Mouse (Mus musculus) limb, embryonic 13.5 days (tissue): ENCODE results near the gene Osbpl9. TPM values are rescaled to one million over a fixed set of nuclear protein-coding genes. Genes with fewer than 3 reads are reported as not detected.

Experiments used
- ATAC-seq: fragments of 200-750 bp; cut with Nextera tagmentation; 2 replicates; pipeline ENCODE4 v1.8.0; 2017; ENCODE audit warnings: low read depth, moderate number of reproducible peaks, moderate TSS enrichment; ENCODE audit not compliant: low FRiP score
- H3K27ac ChIP-seq: fragments of 300-500 bp; sonication (generic); 2 replicates; pipeline ENCODE4 v1.5.1; 2015; ENCODE audit warnings: inconsistent platforms, mild to moderate bottlenecking, moderate library complexity
- H3K27me3 ChIP-seq: fragments of 300-500 bp; sonication (generic); 2 replicates; pipeline ENCODE4 v1.6.1; 2015; ENCODE audit warnings: mild to moderate bottlenecking, inconsistent platforms
- H3K36me3 ChIP-seq: fragments of 300-500 bp; sonication (generic); 2 replicates; pipeline ENCODE4 v1.6.1; 2015; ENCODE audit warnings: inconsistent platforms, mild to moderate bottlenecking, moderate library complexity
- H3K4me1 ChIP-seq: fragments of 300-500 bp; sonication (generic); 2 replicates; pipeline ENCODE4 v1.6.1; 2015; ENCODE audit warnings: inconsistent platforms
- H3K4me2 ChIP-seq: fragments of 300-500 bp; sonication (generic); replicated peaks from 2 replicates; pipeline ENCODE4 v1.6.1; 2015; ENCODE audit warnings: inconsistent platforms, mild to moderate bottlenecking, moderate library complexity
- H3K4me3 ChIP-seq: fragments of 300-500 bp; sonication (generic); 2 replicates; pipeline ENCODE4 v1.5.1; 2015; ENCODE audit warnings: moderate library complexity, mild to moderate bottlenecking, inconsistent platforms
- H3K9ac ChIP-seq: fragments of 300-500 bp; sonication (generic); 2 replicates; pipeline ENCODE4 v1.6.1; 2015; ENCODE audit warnings: mild to moderate bottlenecking, inconsistent platforms
- H3K9me3 ChIP-seq: fragments of 300-500 bp; sonication (generic); 2 replicates; pipeline ENCODE4 v1.6.1; 2016; ENCODE audit warnings: inconsistent platforms
- WGBS: fragments of 180-500 bp; shearing (Covaris S2); methylation state at CpG from one replicate; pipeline ENCODE4 v1.1.7; 2015; 5-methylcytosine and 5-hydroxymethylcytosine counted together
- polyA plus RNA-seq: library from polyadenylated mRNA; unstranded; fragments of >200 nt; fragmentation: Nextera tagmentation; extraction: Ambion mirVana; gene quantifications from 2 replicates; pipeline ENCODE4 v1.2.1, GENCODE M21; 2015

The Osbpl9 gene
- polyA plus RNA-seq, 1 experiment from 2014 or later = 69.0 TPM

- no peak overlapping the region for H3K9ac ChIP-seq
- H3K9me3 ChIP-seq = no peaks in the 10 kb centered on the region
- no peaks in the 10 kb centered on the region for H3K36me3 ChIP-seq
- no peaks in the 10 kb centered on the region for H3K27me3 ChIP-seq
- H3K4me1 ChIP-seq = no peaks in the 10 kb centered on the region; the same call in 1 of the 2 replicates
- no peak overlapping the region for H3K27ac ChIP-seq
- ATAC-seq = no peak
- H3K4me3 ChIP-seq = no peak overlapping the region
- no peak overlapping the region for H3K4me2 ChIP-seq
- 52% methylated on average over 5 of the region's 5 CpGs for WGBS
Measured at GRCm38 (mm10) chr4:109226071-109226470, 24.0 kb upstream of the Osbpl9 start.

GRCm38 (mm10) chr4:109225606-109226005 lies 23.5 kb upstream of the Osbpl9 start:
- Histone ChIP-seq H3K4me1 (no peaks in the 10 kb centered on the region; the same call in 1 of the 2 replicates), H3K4me3 (no peak overlapping the region), H3K9me3 (no peaks in the 10 kb centered on the region), H3K27me3 (no peaks in the 10 kb centered on the region), H3K9ac (no peak overlapping the region), H3K36me3 (no peaks in the 10 kb centered on the region), H3K27ac (no peak overlapping the region; the same call in 1 of the 2 replicates), H3K4me2 (no peak overlapping the region)
- 66% methylated on average over 6 of the region's 6 CpGs for WGBS
- ATAC-seq = no peak; the same call in 1 of the 2 replicates

- Histone ChIP-seq H3K36me3 (no peaks in the 10 kb centered on the region), H3K9ac (no peak overlapping the region), H3K4me3 (no peak overlapping the region), H3K9me3 (no peaks in the 10 kb centered on the region), H3K27ac (peak overlapping the region; percentile 16; the same call in 1 of the 2 replicates), H3K27me3 (no peaks in the 10 kb centered on the region), H3K4me2 (no peak overlapping the region), H3K4me1 (no peaks in the 10 kb centered on the region; the same call in 1 of the 2 replicates)
- ATAC-seq = peak; percentile 36; the same call in 1 of the 2 replicates
- 69% methylated on average over 13 of the region's 13 CpGs for WGBS
Measured at GRCm38 (mm10) chr4:109224762-109225552, 22.9 kb upstream of the Osbpl9 start.

GRCm38 (mm10) chr4:109222001-109222400 lies 19.9 kb upstream of the Osbpl9 start:
- Histone ChIP-seq H3K36me3 (no peaks in the 10 kb centered on the region), H3K4me2 (no peak overlapping the region), H3K9ac (no peak overlapping the region), H3K4me3 (no peak overlapping the region), H3K4me1 (no peaks in the 10 kb centered on the region; the same call in 1 of the 2 replicates), H3K27ac (no peak overlapping the region), H3K9me3 (no peaks in the 10 kb centered on the region), H3K27me3 (no peaks in the 10 kb centered on the region)
- 64% methylated on average over 3 of the region's 3 CpGs for WGBS
- no peak for ATAC-seq

GRCm38 (mm10) chr4:109220441-109220940 lies 18.4 kb upstream of the Osbpl9 start:
- no peak overlapping the region for H3K4me3 ChIP-seq
- no peaks in the 10 kb centered on the region for H3K9me3 ChIP-seq
- ATAC-seq = no peak
- no peak overlapping the region for H3K4me2 ChIP-seq
- H3K9ac ChIP-seq = no peak overlapping the region
- H3K27ac ChIP-seq = no peak overlapping the region
- H3K27me3 ChIP-seq = no peaks in the 10 kb centered on the region
- 64% methylated on average over 14 of the region's 14 CpGs for WGBS
- no peaks in the 10 kb centered on the region for H3K36me3 ChIP-seq
- no peaks in the 10 kb centered on the region; the same call in 1 of the 2 replicates for H3K4me1 ChIP-seq

- H3K9ac ChIP-seq = no peak overlapping the region
- H3K27ac ChIP-seq = no peak overlapping the region
- no peak overlapping the region for H3K4me2 ChIP-seq
- no peaks in the 10 kb centered on the region for H3K9me3 ChIP-seq
- no peaks in the 10 kb centered on the region for H3K27me3 ChIP-seq
- H3K36me3 ChIP-seq = no peaks in the 10 kb centered on the region
- no peaks in the 10 kb centered on the region for H3K4me1 ChIP-seq
- no peak overlapping the region for H3K4me3 ChIP-seq
- no peak for ATAC-seq
- 68% methylated on average over 7 of the region's 7 CpGs for WGBS
Measured at GRCm38 (mm10) chr4:109218008-109218407, 15.9 kb upstream of the Osbpl9 start.

GRCm38 (mm10) chr4:109213986-109214385 lies 11.9 kb upstream of the Osbpl9 start:
- Histone ChIP-seq H3K4me3 (no peak overlapping the region), H3K27me3 (no peaks in the 10 kb centered on the region), H3K4me1 (no peaks in the 10 kb centered on the region), H3K9me3 (no peaks in the 10 kb centered on the region; the same call in 1 of the 2 replicates), H3K9ac (no peak overlapping the region), H3K4me2 (no peak overlapping the region), H3K27ac (no peak overlapping the region), H3K36me3 (no peaks in the 10 kb centered on the region)
- no peak for ATAC-seq
- WGBS = 81% methylated on average over 3 of the region's 3 CpGs

- no peak overlapping the region for H3K9ac ChIP-seq
- H3K27me3 ChIP-seq = no peaks in the 10 kb centered on the region
- no peaks in the 10 kb centered on the region; the same call in 1 of the 2 replicates for H3K9me3 ChIP-seq
- H3K4me1 ChIP-seq = no peaks in the 10 kb centered on the region
- no peak overlapping the region for H3K27ac ChIP-seq
- H3K4me2 ChIP-seq = no peak overlapping the region
- ATAC-seq = no peak
- no peaks in the 10 kb centered on the region for H3K36me3 ChIP-seq
- H3K4me3 ChIP-seq = no peak overlapping the region
- 63% methylated on average over 4 of the region's 4 CpGs for WGBS
Measured at GRCm38 (mm10) chr4:109210881-109211280, 8.8 kb upstream of the Osbpl9 start.

GRCm38 (mm10) chr4:109210253-109210652 lies 8.2 kb upstream of the Osbpl9 start:
- no peaks in the 10 kb centered on the region for H3K27me3 ChIP-seq
- H3K4me3 ChIP-seq = no peak overlapping the region
- no peak for ATAC-seq
- no peaks in the 10 kb centered on the region for H3K4me1 ChIP-seq
- H3K27ac ChIP-seq = no peak overlapping the region
- WGBS = 74% methylated on average over 2 of the region's 2 CpGs
- no peak overlapping the region for H3K9ac ChIP-seq
- H3K9me3 ChIP-seq = no peaks in the 10 kb centered on the region; the same call in 1 of the 2 replicates
- no peaks in the 10 kb centered on the region for H3K36me3 ChIP-seq
- no peak overlapping the region for H3K4me2 ChIP-seq

GRCm38 (mm10) chr4:109207524-109207923 lies 5.5 kb upstream of the Osbpl9 start:
- Histone ChIP-seq H3K4me1 (no peaks in the 10 kb centered on the region), H3K9me3 (no peaks in the 10 kb centered on the region; the same call in 1 of the 2 replicates), H3K9ac (no peak overlapping the region), H3K27ac (no peak overlapping the region), H3K36me3 (no peaks in the 10 kb centered on the region), H3K4me3 (no peak overlapping the region), H3K4me2 (no peak overlapping the region), H3K27me3 (no peaks in the 10 kb centered on the region)
- WGBS = 74% methylated on average over 5 of the region's 5 CpGs
- no peak for ATAC-seq

- Histone ChIP-seq H3K4me2 (no peak overlapping the region), H3K4me3 (no peak overlapping the region), H3K9me3 (no peaks in the 10 kb centered on the region), H3K27ac (no peak overlapping the region), H3K27me3 (no peaks in the 10 kb centered on the region), H3K9ac (no peak overlapping the region), H3K36me3 (no peaks in the 10 kb centered on the region), H3K4me1 (peaks cover 10% of the 10 kb centered on the region)
- WGBS = 75% methylated on average over 1 of the region's 1 CpGs
- no peak for ATAC-seq
Measured at GRCm38 (mm10) chr4:109204416-109204815, 2.3 kb upstream of the Osbpl9 start.

GRCm38 (mm10) chr4:109203931-109204330 lies 1.9 kb upstream of the Osbpl9 start:
- Histone ChIP-seq H3K4me3 (no peak overlapping the region), H3K36me3 (peaks cover 3% of the 10 kb centered on the region; the same call in 1 of the 2 replicates), H3K9me3 (no peaks in the 10 kb centered on the region), H3K9ac (no peak overlapping the region), H3K27me3 (no peaks in the 10 kb centered on the region), H3K4me2 (no peak overlapping the region), H3K27ac (no peak overlapping the region), H3K4me1 (peaks cover 10% of the 10 kb centered on the region)
- 84% methylated on average over 1 of the region's 1 CpGs for WGBS
- no peak for ATAC-seq
